Mouse (Mus musculus) forebrain, embryonic 12.5 days (tissue): Measurements from ENCODE around the gene Pde11a. TPM values are rescaled to one million over a fixed set of nuclear protein-coding genes. Genes with fewer than 3 reads are reported as not detected.

Source experiments
- microRNA-seq: library from miRNA; unstranded; fragments of <30 nt; microRNA quantifications from one replicate; pipeline ENCODE4, GENCODE M21; 2017
- polyA plus RNA-seq: library from polyadenylated mRNA; unstranded; fragments of >200 nt; fragmentation: Nextera tagmentation; extraction: Ambion mirVana; gene quantifications from 2 replicates; pipeline ENCODE4 v1.2.1, GENCODE M21; 2016

Pde11a gene
- polyA plus RNA-seq, 1 experiment from 2014 or later, result 0.08 TPM

Small RNAs within 50 kb of the gene (microRNA-seq; reads per million reads assigned to microRNA genes)
- gene Gm44337, result not detected

Other genes with a start within 250 kb of the Pde11a start
- not detected in 2 replicates for gene Cyct, start 21.7 kb upstream of the Pde11a start, polyA plus RNA-seq
- gene Rbm45, start 31.2 kb upstream of the Pde11a start, polyA plus RNA-seq, result 13.5 and 20.5 TPM in 2 replicates
- gene Osbpl6, start 67.7 kb upstream of the Pde11a start, polyA plus RNA-seq, result 14.3 and 17.0 TPM in 2 replicates